Mouse (Mus musculus) embryonic facial prominence, embryonic 14.5 days (tissue): ENCODE data around the gene Brox. TPM values are rescaled to one million over a fixed set of nuclear protein-coding genes. Genes with fewer than 3 reads are reported as not detected.

ENCODE experiments used
- ATAC-seq: fragments of 200-750 bp; cut with Nextera tagmentation; 2 replicates; pipeline ENCODE4 v1.8.0; 2017; ENCODE audit warnings: low read depth, moderate number of reproducible peaks, moderate TSS enrichment
- DNase-seq: peaks from one replicate; pipeline ENCODE4 v3.0.0-alpha.2; 2015; ENCODE audit warnings: low spot score
- H3K27ac ChIP-seq: fragments of 300-500 bp; sonication (generic); replicated peaks from 2 replicates; pipeline ENCODE4 v1.5.1; 2014; ENCODE audit warnings: low read depth, mild to moderate bottlenecking, low read length, moderate library complexity
- H3K27me3 ChIP-seq: fragments of 300-500 bp; sonication (generic); replicated peaks from 2 replicates; pipeline ENCODE4 v1.6.1; 2014; ENCODE audit warnings: low read length; ENCODE audit not compliant: control insufficient read depth, insufficient read depth
- H3K36me3 ChIP-seq: fragments of 300-500 bp; sonication (generic); 2 replicates; pipeline ENCODE4 v1.6.1; 2014; ENCODE audit warnings: low read length, mixed read lengths; ENCODE audit not compliant: control insufficient read depth, insufficient read depth
- H3K4me1 ChIP-seq: fragments of 300-500 bp; sonication (generic); 2 replicates; pipeline ENCODE4 v1.6.1; 2014; ENCODE audit warnings: antibody characterized with exemption, low read length; ENCODE audit not compliant: control insufficient read depth, insufficient read depth
- H3K4me2 ChIP-seq: fragments of 300-500 bp; sonication (generic); 2 replicates; pipeline ENCODE4 v1.6.1; 2014; ENCODE audit warnings: low read depth, mild to moderate bottlenecking, low read length, moderate library complexity, mixed read lengths
- H3K4me3 ChIP-seq: fragments of 300-500 bp; sonication (generic); 2 replicates; pipeline ENCODE4 v1.5.1; 2014; ENCODE audit warnings: low read depth, mild to moderate bottlenecking, low read length
- H3K9ac ChIP-seq: fragments of 300-500 bp; sonication (generic); 2 replicates; pipeline ENCODE4 v1.6.1; 2014; ENCODE audit warnings: low read depth, mild to moderate bottlenecking, low read length, moderate library complexity, mixed read lengths
- H3K9me3 ChIP-seq: fragments of 300-500 bp; sonication (generic); 2 replicates; pipeline ENCODE4 v1.6.1; 2016; ENCODE audit warnings: low read length; ENCODE audit not compliant: control insufficient read depth
- WGBS: fragments of 180-500 bp; shearing (Covaris S2); extraction: QIAGEN DNeasy Blood & Tissue Kit; methylation state at CpG from one replicate; pipeline ENCODE4 v1.1.7; 2014; 5-methylcytosine and 5-hydroxymethylcytosine counted together
- polyA plus RNA-seq: library from polyadenylated mRNA; unstranded; fragments of >200 nt; fragmentation: Nextera tagmentation; extraction: Ambion mirVana; gene quantifications from 2 replicates; pipeline ENCODE4 v1.2.1, GENCODE M21; 2014

Brox gene
- polyA plus RNA-seq, 1 experiment from 2014 or later: 50.4 TPM

GRCm38 (mm10) chr1:183264145-183265008, 32.7 kb downstream of the Brox start:
- DNase-seq: peak; percentile 11
- no peaks in the 10 kb centered on the region for H3K9me3 ChIP-seq
- H3K4me1 ChIP-seq: no peaks in the 10 kb centered on the region
- H3K4me2 ChIP-seq: no peak overlapping the region
- no peak for ATAC-seq
- no peaks in the 10 kb centered on the region for H3K27me3 ChIP-seq
- H3K36me3 ChIP-seq: no peaks in the 10 kb centered on the region
- no peak overlapping the region for H3K4me3 ChIP-seq
- H3K9ac ChIP-seq: no peak overlapping the region
- H3K27ac ChIP-seq: no peak overlapping the region
- 76% methylated on average over 13 of the region's 13 CpGs for WGBS

DNA sequence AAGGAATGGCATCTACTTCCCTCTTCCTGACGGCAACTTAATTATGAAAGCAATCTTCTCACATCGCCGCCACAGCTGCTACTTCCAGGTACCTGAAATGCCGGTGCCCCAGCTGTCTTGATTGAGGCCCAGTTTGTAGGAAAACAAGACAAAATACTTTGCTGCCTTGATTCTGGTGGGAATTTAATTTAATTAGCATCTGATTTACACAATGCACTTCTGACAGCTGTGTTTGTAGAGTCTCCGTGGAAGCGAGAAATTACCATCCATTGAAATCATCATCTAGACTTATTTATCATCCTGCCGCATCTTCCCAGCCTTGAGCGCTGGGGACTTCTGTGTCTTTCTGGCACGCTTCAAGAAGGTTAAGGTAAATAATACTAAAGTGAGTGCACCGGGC, 44.5 kb downstream of the Brox start:
- 53% methylated on average over 10 of the region's 10 CpGs for WGBS
- Histone ChIP-seq H3K9me3 (no peaks in the 10 kb centered on the region), H3K27me3 (no peaks in the 10 kb centered on the region)

GRCm38 (mm10) chr1:183251818-183252217, 45.3 kb downstream of the Brox start:
- Histone ChIP-seq H3K9ac (no peak overlapping the region), H3K4me3 (no peak overlapping the region), H3K9me3 (no peaks in the 10 kb centered on the region), H3K4me1 (peaks cover 10% of the 10 kb centered on the region), H3K27me3 (no peaks in the 10 kb centered on the region), H3K4me2 (no peak overlapping the region), H3K36me3 (no peaks in the 10 kb centered on the region), H3K27ac (no peak overlapping the region)
- ATAC-seq (no peak), DNase-seq (no peak)
- WGBS: 86% methylated on average over 2 of the region's 2 CpGs

More for the DNA sequence above, 44.5 kb downstream of the Brox start:
- Histone ChIP-seq H3K4me2 (no peak overlapping the region), H3K9ac (no peak overlapping the region), H3K4me1 (peaks cover 10% of the 10 kb centered on the region), H3K4me3 (no peak overlapping the region), H3K36me3 (no peaks in the 10 kb centered on the region), H3K27ac (no peak overlapping the region)
- ATAC-seq (no peak), DNase-seq (peak; percentile 33)

- no peak overlapping the region for H3K9ac ChIP-seq
- no peaks in the 10 kb centered on the region for H3K36me3 ChIP-seq
- H3K4me1 ChIP-seq: peaks cover 10% of the 10 kb centered on the region
- no peak overlapping the region for H3K4me2 ChIP-seq
- no peaks in the 10 kb centered on the region for H3K9me3 ChIP-seq
- no peak for ATAC-seq
- H3K4me3 ChIP-seq: no peak overlapping the region
- no peak overlapping the region for H3K27ac ChIP-seq
- DNase-seq: no peak
- H3K27me3 ChIP-seq: no peaks in the 10 kb centered on the region
- 54% methylated on average over 4 of the region's 4 CpGs for WGBS
These were observed 46.5 kb downstream of the Brox start for GRCm38 (mm10) chr1:183250612-183251011.

GRCm38 (mm10) chr1:183248144-183248543, 48.9 kb downstream of the Brox start:
- Histone ChIP-seq H3K9me3 (peaks cover 5% of the 10 kb centered on the region; the same call in 1 of the 2 replicates), H3K4me3 (no peak overlapping the region), H3K27ac (no peak overlapping the region), H3K27me3 (no peaks in the 10 kb centered on the region), H3K9ac (no peak overlapping the region), H3K4me1 (peaks cover 10% of the 10 kb centered on the region), H3K4me2 (no peak overlapping the region), H3K36me3 (no peaks in the 10 kb centered on the region)
- no peak for DNase-seq
- 18% methylated on average over 1 of the region's 1 CpGs for WGBS
- ATAC-seq: no peak

DNA sequence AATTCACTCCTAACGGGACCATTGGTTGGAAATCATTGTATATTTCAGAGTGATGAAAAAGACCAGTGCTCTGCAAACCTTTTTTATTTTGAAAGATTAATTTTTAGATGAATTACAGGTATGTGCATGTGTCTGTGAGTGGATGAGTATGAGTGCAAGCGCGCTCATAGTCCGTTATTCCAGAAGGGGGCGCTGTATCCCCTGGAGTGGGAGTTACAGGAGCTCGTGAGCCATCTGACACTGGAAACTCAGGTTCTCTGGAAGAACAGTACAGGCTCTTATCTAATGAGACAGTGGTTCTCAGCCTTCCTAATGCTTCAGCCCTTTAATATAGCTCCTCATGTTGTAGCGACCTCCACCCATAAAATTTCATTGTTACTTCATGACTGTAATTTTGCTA, 53.8 kb downstream of the Brox start:
- WGBS: 72% methylated on average over 7 of the region's 7 CpGs
- Histone ChIP-seq H3K4me3 (no peak overlapping the region), H3K9me3 (peaks cover 5% of the 10 kb centered on the region; the same call in 1 of the 2 replicates), H3K27ac (no peak overlapping the region), H3K4me1 (no peaks in the 10 kb centered on the region), H3K4me2 (no peak overlapping the region), H3K9ac (no peak overlapping the region), H3K36me3 (no peaks in the 10 kb centered on the region), H3K27me3 (no peaks in the 10 kb centered on the region)
- ATAC-seq: no peak
- no peak for DNase-seq

- DNase-seq: peak; percentile 56
- Histone ChIP-seq H3K9me3 (no peaks in the 10 kb centered on the region), H3K27ac (no peak overlapping the region), H3K36me3 (no peaks in the 10 kb centered on the region), H3K4me3 (no peak overlapping the region), H3K4me2 (no peak overlapping the region), H3K9ac (no peak overlapping the region), H3K4me1 (no peaks in the 10 kb centered on the region), H3K27me3 (no peaks in the 10 kb centered on the region)
- no peak for ATAC-seq
- 14% methylated on average over 2 of the region's 2 CpGs for WGBS
These were observed 59.2 kb downstream of the Brox start for GRCm38 (mm10) chr1:183237901-183238300.

GRCm38 (mm10) chr1:183236460-183236859, 60.6 kb downstream of the Brox start:
- Histone ChIP-seq H3K36me3 (no peaks in the 10 kb centered on the region), H3K27me3 (no peaks in the 10 kb centered on the region), H3K27ac (no peak overlapping the region), H3K4me1 (no peaks in the 10 kb centered on the region), H3K4me3 (no peak overlapping the region), H3K9ac (no peak overlapping the region), H3K4me2 (no peak overlapping the region), H3K9me3 (no peaks in the 10 kb centered on the region)
- no peak for DNase-seq
- 89% methylated on average over 5 of the region's 5 CpGs for WGBS
- no peak for ATAC-seq

DNA sequence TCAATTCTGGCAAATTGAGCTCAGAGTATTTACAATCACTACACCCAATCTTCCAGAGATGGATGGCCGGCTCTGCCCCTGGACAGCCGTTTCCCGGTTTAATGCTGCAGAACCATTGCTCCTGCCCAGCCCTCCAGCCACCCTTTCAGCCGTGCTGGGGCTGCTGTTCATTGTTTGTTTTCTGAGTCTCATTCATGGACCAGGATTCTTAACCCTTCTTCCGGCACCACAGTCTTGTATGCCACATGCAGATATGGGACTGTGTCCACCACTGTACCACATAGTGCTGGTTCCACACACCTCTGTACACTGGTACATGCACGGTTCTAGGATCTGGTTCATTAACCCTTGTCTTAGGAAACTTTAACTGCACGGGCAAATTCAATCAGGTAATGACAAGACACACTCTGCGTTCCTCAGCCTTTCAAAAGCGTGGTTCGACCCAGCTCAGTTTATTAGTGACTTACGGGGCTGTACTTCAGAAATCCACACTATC, 63.3 kb downstream of the Brox start:
- WGBS: 77% methylated on average over 11 of the region's 11 CpGs

More for the DNA sequence above, 63.3 kb downstream of the Brox start:
- H3K27me3 ChIP-seq: no peaks in the 10 kb centered on the region
- no peaks in the 10 kb centered on the region for H3K9me3 ChIP-seq
- no peak overlapping the region for H3K27ac ChIP-seq
- no peak overlapping the region for H3K4me3 ChIP-seq
- no peak overlapping the region for H3K9ac ChIP-seq
- peaks cover 9% of the 10 kb centered on the region for H3K4me1 ChIP-seq
- no peaks in the 10 kb centered on the region for H3K36me3 ChIP-seq
- DNase-seq (no peak), ATAC-seq (no peak)
- H3K4me2 ChIP-seq: no peak overlapping the region
